Comparison of ENCODE assay signal across 10 mouse cellular contexts in the genomic region with DNA sequence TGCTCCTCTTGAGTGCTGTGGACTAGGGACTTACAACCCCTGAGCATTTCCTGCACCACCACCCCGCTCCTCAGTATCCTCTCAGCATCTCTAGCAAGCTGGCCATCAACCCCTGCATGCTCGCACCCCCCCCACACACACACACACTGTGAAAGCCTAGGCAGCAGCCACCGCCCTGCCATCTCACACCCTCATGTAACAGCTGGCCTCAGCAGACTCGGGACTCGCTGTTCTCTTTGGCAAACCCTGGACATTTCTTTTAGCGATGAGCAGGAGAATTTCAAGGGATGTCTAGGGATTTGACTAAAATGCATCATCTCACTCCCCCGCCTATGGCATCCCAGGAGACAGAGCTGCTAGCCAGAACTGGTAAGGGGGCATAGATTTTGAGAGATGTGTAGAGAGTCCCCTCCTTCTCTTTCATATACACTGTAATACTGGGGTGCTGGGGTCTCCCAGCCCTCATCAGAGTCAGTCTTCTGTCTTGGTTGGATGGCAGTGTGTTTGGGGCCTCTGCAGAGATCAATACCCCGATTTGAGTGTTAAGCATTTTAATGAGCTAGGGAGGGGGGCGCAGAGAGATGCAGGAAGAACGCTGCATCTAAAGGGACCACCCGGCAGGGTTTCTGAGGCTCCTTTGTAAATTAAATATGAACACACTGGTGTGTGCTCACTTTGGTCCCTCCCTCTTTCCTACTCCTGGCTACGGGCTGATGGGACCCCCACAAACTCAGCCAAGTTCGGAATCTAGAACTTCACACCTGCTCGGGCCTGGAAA. TPM values are rescaled to one million over a fixed set of nuclear protein-coding genes. Genes with fewer than 3 reads are reported as not detected.
A peak's percentile ranks its signal among the peaks of the same experiment; 100 is the strongest.
DNase-seq lines count a peak whose midpoint lies in the region; ATAC-seq and TF ChIP-seq lines count a peak whose summit lies in the region.
"Had no signal": no experiment of that assay in that cellular context is flagged by ENCODE, and none has a peak within 500 bp of the region (broad histone marks: within the 10 kb centered on the region; RNA-seq: fewer than 3 reads in every experiment).

No protein-coding gene starts in this region.

- peak overlapping the region; percentile 58 for H3K4me2 ChIP-seq in hindbrain, embryonic 13.5 days
- H3K4me2 ChIP-seq in midbrain, embryonic 15.5 days, result peak overlapping the region; percentile 67

- no peak for TF ChIP-seq CTCF in cortical plate, adult 2 months (IDR thresholded peaks at IDR 0.05; ENCODE audit: extremely low read depth, insufficient read depth, low read length)

- peaks cover 92% of the 10 kb centered on the region for H3K27me3 ChIP-seq in hindbrain, embryonic 13.5 days
- peaks cover 52% of the 10 kb centered on the region for H3K27me3 ChIP-seq in midbrain, embryonic 15.5 days (replicated peaks)

- no peak for TF ChIP-seq POLR2A in cortical plate, adult 2 months (IDR thresholded peaks at IDR 0.05; ENCODE audit: extremely low read depth, insufficient read depth, low read length)

- no peak for ATAC-seq in hindbrain, embryonic 13.5 days (ENCODE audit: low FRiP score)
- ATAC-seq in midbrain, embryonic 15.5 days (replicated peaks), result no peak
- no peak for ATAC-seq in cerebellum, adult (ENCODE audit: insufficient number of reproducible peaks, low FRiP score, low TSS enrichment)

- no peaks in the 10 kb centered on the region for H3K9me3 ChIP-seq in hindbrain, embryonic 13.5 days
- H3K9me3 ChIP-seq in midbrain, embryonic 15.5 days, result no peaks in the 10 kb centered on the region

- DNase-seq in cerebellum, postnatal 10 days, result peak; percentile 36 to 54
- DNase-seq in cerebellum, postnatal 36 days, result no peak
- DNase-seq in testis, postnatal 14 days (ENCODE audit: low spot score), result no peak
- DNase-seq in lung, postnatal 36 days, result no peak
- DNase-seq: cerebellum, adult 2 months; heart, adult 18-20 months had no signal

- peak overlapping the region; percentile 66; the same call in 1 of the 2 replicates for H3K9ac ChIP-seq in hindbrain, embryonic 13.5 days
- H3K9ac ChIP-seq in midbrain, embryonic 15.5 days, result peak overlapping the region; percentile 48

- WGBS in hindbrain, embryonic 13.5 days, result 4% methylated on average over 14 of the region's 14 CpGs
- 4% methylated on average over 14 of the region's 14 CpGs for WGBS in midbrain, embryonic 15.5 days

- peaks cover 2% of the 10 kb centered on the region for H3K4me1 ChIP-seq in cortical plate, adult 2 months (ENCODE audit: control insufficient read depth, insufficient read depth, low read length)
- H3K4me1 ChIP-seq in hindbrain, embryonic 13.5 days (replicated peaks), result peaks cover 65% of the 10 kb centered on the region
- H3K4me1 ChIP-seq in midbrain, embryonic 15.5 days, result peaks cover 59% of the 10 kb centered on the region

- peak overlapping the region; percentile 75 for H3K4me3 ChIP-seq in cortical plate, adult 2 months (ENCODE audit: insufficient read depth, low read length)
- peak overlapping the region; percentile 34 for H3K4me3 ChIP-seq in hindbrain, embryonic 13.5 days
- H3K4me3 ChIP-seq in midbrain, embryonic 15.5 days, result peak overlapping the region; percentile 42

- H3K36me3 ChIP-seq in hindbrain, embryonic 13.5 days, result no peaks in the 10 kb centered on the region
- H3K36me3 ChIP-seq in midbrain, embryonic 15.5 days (replicated peaks), result no peaks in the 10 kb centered on the region

- H3K27ac ChIP-seq in cortical plate, adult 2 months (ENCODE audit: insufficient read depth, low read length), result peak overlapping the region; percentile 60; the same call in 1 of the 2 replicates
- peak overlapping the region; percentile 77 for H3K27ac ChIP-seq in hindbrain, embryonic 13.5 days
- H3K27ac ChIP-seq in midbrain, embryonic 15.5 days, result peak overlapping the region; percentile 86

RNA-seq across cellular contexts. Expression of gene Islr, which starts 1.2 kb away (rescaled TPM):
- polyA plus RNA-seq in cortical plate, adult 2 months (2012; rRNA removed), result 27.4 and 34.0 TPM in 2 replicates
- 40.9 and 43.7 TPM in 2 replicates for polyA plus RNA-seq in hindbrain, embryonic 13.5 days (2015; fragmentation: Nextera tagmentation; extraction: Ambion mirVana)
- 36.1 and 46.9 TPM in 2 replicates for polyA plus RNA-seq in midbrain, embryonic 15.5 days (2015; fragmentation: Nextera tagmentation; extraction: Ambion mirVana)

RNA-seq across cellular contexts. Expression of gene Islr2, which starts 1.3 kb away (rescaled TPM):
- 28.3 TPM in 2 replicates for polyA plus RNA-seq in cortical plate, adult 2 months (2012; rRNA removed)
- polyA plus RNA-seq in hindbrain, embryonic 13.5 days (2015; fragmentation: Nextera tagmentation; extraction: Ambion mirVana), result 11.1 and 11.3 TPM in 2 replicates
- polyA plus RNA-seq in midbrain, embryonic 15.5 days (2015; fragmentation: Nextera tagmentation; extraction: Ambion mirVana), result 44.4 and 55.1 TPM in 2 replicates

RNA-seq across cellular contexts. Expression of gene Pml, which starts 46.7 kb away (rescaled TPM):
- polyA plus RNA-seq in cortical plate, adult 2 months (2012; rRNA removed), result 10.4 and 11.0 TPM in 2 replicates
- 4.0 and 4.7 TPM in 2 replicates for polyA plus RNA-seq in hindbrain, embryonic 13.5 days (2015; fragmentation: Nextera tagmentation; extraction: Ambion mirVana)
- 3.9 and 5.0 TPM in 2 replicates for polyA plus RNA-seq in midbrain, embryonic 15.5 days (2015; fragmentation: Nextera tagmentation; extraction: Ambion mirVana)

RNA-seq across cellular contexts. Expression of gene Stoml1, which starts 50.1 kb away (rescaled TPM):
- 123 and 124 TPM in 2 replicates for polyA plus RNA-seq in cortical plate, adult 2 months (2012; rRNA removed)
- polyA plus RNA-seq in hindbrain, embryonic 13.5 days (2015; fragmentation: Nextera tagmentation; extraction: Ambion mirVana), result 105 and 116 TPM in 2 replicates
- polyA plus RNA-seq in midbrain, embryonic 15.5 days (2015; fragmentation: Nextera tagmentation; extraction: Ambion mirVana), result 136 and 140 TPM in 2 replicates

Comparison
In these comparisons a context has a peak if more than half of its experiments do, and no peak if none do; other contexts are left out.
1. DNase-seq: peak in cerebellum, postnatal 10 days (2 of 2); none in cerebellum, postnatal 36 days (0 of 2), testis, postnatal 14 days (single experiment) and lung, postnatal 36 days (single experiment).
2. Peak in every context shown above with its lines, with median percentiles within 50 percentile points of each other: H3K27ac ChIP-seq and H3K4me3 ChIP-seq.